Mouse (Mus musculus) limb, embryonic 15.5 days (tissue): ENCODE measurements at regions not wholly inside any gene's neighbourhood (a gene's known extent, or its start where the extent isn't known, plus 50 kb on each side); places are given as distances from the start of the nearest gene placed in this dataset.
"Not testable (repeated sequence)": the region's sequence is repeated elsewhere in the genome, so short reads cannot be mapped to it uniquely, and the experiment has no call there.

Experiments used
- ATAC-seq: fragments of 200-750 bp; cut with Nextera tagmentation; 2 replicates; pipeline ENCODE4 v1.8.0; 2017; ENCODE audit warnings: low read depth, moderate TSS enrichment; ENCODE audit not compliant: insufficient number of reproducible peaks, low FRiP score, low TSS enrichment
- H3K27ac ChIP-seq: fragments of 300-500 bp; sonication (generic); 2 replicates; pipeline ENCODE4 v1.5.1; 2015; ENCODE audit warnings: moderate library complexity, mild to moderate bottlenecking, inconsistent platforms
- H3K27me3 ChIP-seq: fragments of 300-500 bp; sonication (generic); 2 replicates; pipeline ENCODE4 v1.6.1; 2015; ENCODE audit warnings: inconsistent platforms
- H3K36me3 ChIP-seq: fragments of 300-500 bp; sonication (generic); 2 replicates; pipeline ENCODE4 v1.6.1; 2015; ENCODE audit warnings: inconsistent platforms
- H3K4me1 ChIP-seq: fragments of 300-500 bp; sonication (generic); 2 replicates; pipeline ENCODE4 v1.6.1; 2015; ENCODE audit warnings: inconsistent platforms
- H3K4me2 ChIP-seq: fragments of 300-500 bp; sonication (generic); 2 replicates; pipeline ENCODE4 v1.6.1; 2015; ENCODE audit warnings: mild to moderate bottlenecking, inconsistent platforms
- H3K4me3 ChIP-seq: fragments of 300-500 bp; sonication (generic); 2 replicates; pipeline ENCODE4 v1.5.1; 2015; ENCODE audit warnings: mild to moderate bottlenecking, inconsistent platforms
- H3K9ac ChIP-seq: fragments of 300-500 bp; sonication (generic); 2 replicates; pipeline ENCODE4 v1.6.1; 2015; ENCODE audit warnings: inconsistent platforms
- H3K9me3 ChIP-seq: fragments of 300-500 bp; sonication (generic); 2 replicates; pipeline ENCODE4 v1.6.1; 2016; ENCODE audit warnings: inconsistent platforms
- WGBS: fragments of 180-500 bp; shearing (Covaris S2); methylation state at CpG from one replicate; pipeline ENCODE4 v1.1.7; 2015; 5-methylcytosine and 5-hydroxymethylcytosine counted together

GRCm38 (mm10) chr5:101336361-101336760 lies 328.4 kb downstream of the Nkx6-1 start:
- H3K27me3 ChIP-seq, H3K4me3 ChIP-seq, H3K9ac ChIP-seq, ATAC-seq, H3K4me1 ChIP-seq, H3K27ac ChIP-seq, H3K36me3 ChIP-seq, H3K4me2 ChIP-seq, H3K9me3 ChIP-seq: not testable (repeated sequence)
- 80% methylated on average over 1 of the region's 1 CpGs for WGBS

- Histone ChIP-seq H3K27ac (no peak overlapping the region), H3K4me2 (no peak overlapping the region), H3K4me3 (no peak overlapping the region), H3K36me3 (no peaks in the 10 kb centered on the region), H3K4me1 (no peaks in the 10 kb centered on the region), H3K9ac (no peak overlapping the region), H3K27me3 (no peaks in the 10 kb centered on the region), H3K9me3 (no peaks in the 10 kb centered on the region)
- WGBS = 63% methylated on average over 10 of the region's 10 CpGs
- no peak for ATAC-seq
These were observed 333.0 kb downstream of the Nkx6-1 start for GRCm38 (mm10) chr5:101331825-101332224.

GRCm38 (mm10) chr5:101326122-101326521 lies 338.7 kb downstream of the Nkx6-1 start:
- WGBS = 69% methylated on average over 4 of the region's 4 CpGs
- H3K36me3 ChIP-seq = no peaks in the 10 kb centered on the region
- no peaks in the 10 kb centered on the region for H3K9me3 ChIP-seq
- no peak overlapping the region for H3K4me3 ChIP-seq
- H3K4me2 ChIP-seq = no peak overlapping the region
- H3K27me3 ChIP-seq = 0 out of 2 replicates have a peak, but pooled peaks cover 8% of the 10 kb centered on the region
- no peak overlapping the region for H3K9ac ChIP-seq
- peaks cover 4% of the 10 kb centered on the region; the same call in 1 of the 2 replicates for H3K4me1 ChIP-seq
- ATAC-seq = no peak
- H3K27ac ChIP-seq = no peak overlapping the region

- Histone ChIP-seq H3K36me3 (no peaks in the 10 kb centered on the region), H3K9ac (no peak overlapping the region)
These were observed 341.5 kb downstream of the Nkx6-1 start for GRCm38 (mm10) chr5:101323041-101323950.

GRCm38 (mm10) chr5:101299986-101300385 lies 364.8 kb downstream of the Nkx6-1 start:
- Histone ChIP-seq H3K27ac (no peak overlapping the region), H3K9ac (no peak overlapping the region), H3K4me1 (peaks cover 13% of the 10 kb centered on the region), H3K27me3 (no peaks in the 10 kb centered on the region), H3K4me3 (no peak overlapping the region), H3K36me3 (no peaks in the 10 kb centered on the region), H3K9me3 (no peaks in the 10 kb centered on the region), H3K4me2 (no peak overlapping the region)
- 77% methylated on average over 6 of the region's 6 CpGs for WGBS
- no peak for ATAC-seq

More at GRCm38 (mm10) chr5:101323041-101323950, 341.5 kb downstream of the Nkx6-1 start:
- Histone ChIP-seq H3K9me3 (no peaks in the 10 kb centered on the region), H3K4me2 (no peak overlapping the region), H3K4me3 (no peak overlapping the region), H3K27me3 (0 out of 2 replicates have a peak, but pooled peaks cover 8% of the 10 kb centered on the region), H3K27ac (no peak overlapping the region), H3K4me1 (peaks cover 4% of the 10 kb centered on the region; the same call in 1 of the 2 replicates)
- no peak for ATAC-seq
- 15% methylated on average over 20 of the region's 20 CpGs for WGBS

- Histone ChIP-seq H3K27ac (no peak overlapping the region), H3K4me1 (peaks cover 13% of the 10 kb centered on the region), H3K36me3 (no peaks in the 10 kb centered on the region), H3K9me3 (no peaks in the 10 kb centered on the region), H3K27me3 (no peaks in the 10 kb centered on the region), H3K4me2 (no peak overlapping the region), H3K9ac (no peak overlapping the region), H3K4me3 (no peak overlapping the region)
- 58% methylated on average over 4 of the region's 4 CpGs for WGBS
- ATAC-seq = no peak
These were observed 366.4 kb downstream of the Nkx6-1 start for GRCm38 (mm10) chr5:101298411-101298810.

- peaks cover 13% of the 10 kb centered on the region for H3K4me1 ChIP-seq
- no peak overlapping the region for H3K4me2 ChIP-seq
- no peak overlapping the region for H3K27ac ChIP-seq
- H3K36me3 ChIP-seq = no peaks in the 10 kb centered on the region
- H3K9ac ChIP-seq = no peak overlapping the region
- WGBS = 43% methylated on average over 5 of the region's 5 CpGs
- no peak overlapping the region for H3K4me3 ChIP-seq
- no peaks in the 10 kb centered on the region for H3K9me3 ChIP-seq
- no peak for ATAC-seq
- H3K27me3 ChIP-seq = no peaks in the 10 kb centered on the region
These were observed 367.2 kb downstream of the Nkx6-1 start for GRCm38 (mm10) chr5:101297511-101298102.

- ATAC-seq = no peak
- Histone ChIP-seq H3K9ac (no peak overlapping the region), H3K27me3 (no peaks in the 10 kb centered on the region), H3K36me3 (no peaks in the 10 kb centered on the region), H3K27ac (no peak overlapping the region), H3K4me2 (peak overlapping the region; percentile 12; the same call in 1 of the 2 replicates), H3K9me3 (no peaks in the 10 kb centered on the region), H3K4me1 (peaks cover 13% of the 10 kb centered on the region), H3K4me3 (no peak overlapping the region)
- WGBS = 54% methylated on average over 7 of the region's 7 CpGs
These were observed 368.9 kb downstream of the Nkx6-1 start for GRCm38 (mm10) chr5:101295941-101296340.

- H3K36me3 ChIP-seq = no peaks in the 10 kb centered on the region
- no peak overlapping the region for H3K27ac ChIP-seq
- ATAC-seq = no peak
- no peak overlapping the region for H3K9ac ChIP-seq
- peaks cover 10% of the 10 kb centered on the region; the same call in 1 of the 2 replicates for H3K4me1 ChIP-seq
- WGBS = 43% methylated on average over 3 of the region's 3 CpGs
- H3K4me3 ChIP-seq = no peak overlapping the region
- no peaks in the 10 kb centered on the region for H3K27me3 ChIP-seq
- H3K4me2 ChIP-seq = no peak overlapping the region
- H3K9me3 ChIP-seq = no peaks in the 10 kb centered on the region
These were observed 370.8 kb downstream of the Nkx6-1 start for GRCm38 (mm10) chr5:101294031-101294430.

GRCm38 (mm10) chr5:101288358-101288757 lies 376.4 kb downstream of the Nkx6-1 start:
- WGBS = 53% methylated on average over 6 of the region's 6 CpGs
- Histone ChIP-seq H3K4me1 (no peaks in the 10 kb centered on the region), H3K36me3 (no peaks in the 10 kb centered on the region), H3K4me2 (no peak overlapping the region), H3K27ac (no peak overlapping the region), H3K9me3 (no peaks in the 10 kb centered on the region), H3K9ac (no peak overlapping the region), H3K4me3 (no peak overlapping the region), H3K27me3 (no peaks in the 10 kb centered on the region)
- no peak for ATAC-seq

GRCm38 (mm10) chr5:101285941-101286340 lies 378.9 kb downstream of the Nkx6-1 start:
- no peaks in the 10 kb centered on the region for H3K4me1 ChIP-seq
- H3K27ac ChIP-seq = no peak overlapping the region
- no peaks in the 10 kb centered on the region for H3K9me3 ChIP-seq
- no peak overlapping the region for H3K9ac ChIP-seq
- WGBS = 44% methylated on average over 7 of the region's 7 CpGs
- no peak for ATAC-seq
- no peak overlapping the region for H3K4me3 ChIP-seq
- no peaks in the 10 kb centered on the region for H3K36me3 ChIP-seq
- no peak overlapping the region for H3K4me2 ChIP-seq
- no peaks in the 10 kb centered on the region for H3K27me3 ChIP-seq

GRCm38 (mm10) chr5:101250474-101250873 lies 405.0 kb downstream of the Gpat3 start:
- no peaks in the 10 kb centered on the region for H3K4me1 ChIP-seq
- H3K9ac ChIP-seq = no peak overlapping the region
- no peaks in the 10 kb centered on the region for H3K36me3 ChIP-seq
- H3K4me3 ChIP-seq = no peak overlapping the region
- no peak for ATAC-seq
- no peaks in the 10 kb centered on the region for H3K9me3 ChIP-seq
- no peak overlapping the region for H3K27ac ChIP-seq
- no peak overlapping the region for H3K4me2 ChIP-seq
- 86% methylated on average over 3 of the region's 3 CpGs for WGBS
- no peaks in the 10 kb centered on the region for H3K27me3 ChIP-seq
